Mouse (Mus musculus) kidney, adult 11 months (tissue): ENCODE data around the gene Lhpp.

Experiments used
- DNase-seq: peaks from one replicate; pipeline ENCODE4 v3.0.0; 2022

The Lhpp gene

DNA sequence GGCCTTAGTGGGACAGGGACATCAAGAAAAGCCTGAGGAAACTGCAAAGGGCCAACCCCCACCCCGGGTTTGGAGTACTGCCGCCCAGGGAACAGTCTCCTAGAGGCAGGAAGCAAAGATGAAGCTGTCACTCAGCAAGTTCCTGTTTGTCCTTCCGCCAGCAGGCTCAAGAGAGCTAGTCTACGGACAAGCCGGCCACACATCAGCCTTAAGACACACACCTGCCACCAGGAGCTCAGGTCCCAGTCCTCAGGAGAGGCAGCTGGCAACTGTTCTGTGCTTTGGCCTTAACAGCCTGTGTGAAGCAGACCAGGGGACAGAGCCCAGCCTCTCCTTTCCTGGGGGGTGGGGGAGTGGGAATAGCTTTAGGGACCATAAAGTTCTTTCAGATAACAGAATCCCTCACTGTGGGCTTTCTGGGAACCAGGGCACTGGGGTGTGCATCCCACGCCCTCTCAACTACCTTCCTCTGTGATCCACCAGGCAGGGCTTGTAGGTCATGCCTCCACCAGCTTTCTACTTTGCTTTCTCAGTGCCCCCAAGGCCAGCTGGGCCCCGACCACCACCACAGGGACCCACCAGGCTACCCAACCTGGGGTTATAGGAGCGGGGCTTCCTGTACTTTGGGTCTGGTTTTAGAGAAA is 103.2 kb downstream of the Lhpp start:
- peak; percentile 64 for DNase-seq

- peak; percentile 75 for DNase-seq
These were observed 103.9 kb downstream of the Lhpp start for GRCm38 (mm10) chr7:132714236-132714923.

- no peak for DNase-seq
These were observed 104.8 kb downstream of the Lhpp start for GRCm38 (mm10) chr7:132715259-132715658.

DNA sequence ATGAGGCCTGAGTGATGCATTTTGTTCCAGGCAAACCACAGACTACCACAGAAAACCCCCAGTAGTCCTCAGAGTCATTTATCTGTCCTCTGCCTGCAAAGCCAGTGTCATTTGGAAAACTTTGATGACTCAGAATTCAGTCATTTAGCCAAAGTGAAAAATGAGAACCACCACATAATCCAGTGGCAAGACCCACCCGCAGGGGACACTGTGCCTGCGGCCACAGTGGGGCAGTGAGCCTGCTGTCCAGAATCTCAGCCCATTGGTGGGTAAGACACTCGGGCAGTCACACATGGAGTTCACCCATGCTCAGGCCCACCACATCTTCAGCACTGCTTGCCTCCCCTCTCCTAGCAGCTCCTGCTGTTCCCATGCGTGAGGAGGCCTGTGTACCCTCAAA is 109.1 kb downstream of the Lhpp start:
- DNase-seq = no peak

DNA sequence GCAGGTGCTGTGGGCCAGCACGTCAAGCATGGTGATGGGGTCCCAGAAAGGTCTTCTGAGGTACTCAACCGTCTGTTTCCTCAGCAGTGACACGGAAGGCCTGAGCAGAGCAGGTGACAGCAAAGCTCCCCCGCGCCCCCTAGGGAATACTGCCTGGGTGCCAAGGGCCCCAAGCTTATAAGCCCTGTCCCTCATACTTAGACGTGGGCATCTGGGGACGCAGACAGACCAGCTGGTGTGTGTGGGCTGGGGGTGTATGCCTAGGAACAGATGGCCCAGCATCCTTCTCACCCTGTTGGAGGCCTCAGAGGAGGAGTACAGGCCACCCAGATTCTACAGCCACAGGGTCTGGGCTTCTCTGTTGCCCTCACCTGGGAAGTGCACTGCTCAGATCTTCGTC is 110.1 kb downstream of the Lhpp start:
- no peak for DNase-seq

DNA sequence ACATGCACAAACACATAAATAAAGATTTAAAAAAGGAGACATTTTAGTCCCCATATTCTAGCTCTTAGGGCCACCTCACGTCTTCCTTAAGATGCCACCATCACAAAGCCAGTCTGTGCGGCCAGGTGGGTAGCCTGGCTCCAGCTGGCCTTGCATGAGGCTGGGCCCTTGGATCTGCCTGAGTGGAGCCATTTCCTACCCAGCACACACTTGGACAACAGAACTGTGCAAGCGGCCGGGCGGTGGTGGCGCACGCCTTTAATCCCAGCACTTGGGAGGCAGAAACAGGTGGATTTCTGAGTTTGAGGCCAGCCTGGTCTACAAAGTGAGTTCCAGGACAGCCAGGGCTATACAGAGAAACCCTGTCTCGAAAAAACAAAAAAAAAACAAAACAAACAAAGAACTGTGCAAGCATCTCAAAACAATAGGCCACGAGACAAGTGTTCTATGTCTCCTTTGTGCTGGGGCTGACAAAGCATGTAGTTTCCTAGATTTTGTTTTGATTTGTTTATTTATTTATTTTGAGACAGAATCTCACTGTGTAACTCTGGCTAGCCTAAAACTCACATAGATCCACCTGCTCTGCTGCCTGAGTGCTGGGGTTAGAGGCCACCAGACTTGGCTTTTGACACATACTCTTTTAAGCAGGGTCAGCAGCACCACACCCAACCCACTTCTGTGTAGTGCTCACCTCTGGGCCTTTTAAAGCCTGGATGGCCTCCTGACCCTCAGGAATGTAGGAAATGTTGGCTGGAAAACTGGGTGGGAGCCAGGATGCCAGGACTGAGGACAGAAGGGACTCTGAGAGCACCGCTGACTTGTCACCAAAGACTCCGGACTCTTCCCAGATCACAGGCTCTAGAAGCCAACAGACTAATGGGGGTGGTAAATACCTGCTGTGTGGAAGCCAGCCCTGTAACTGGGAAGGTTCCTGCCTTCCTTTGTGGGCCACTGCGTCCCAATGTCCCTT is 112.2 kb downstream of the Lhpp start:
- DNase-seq = peak; percentile 81

- peak; percentile 98 for DNase-seq
These were observed 113.5 kb downstream of the Lhpp start for GRCm38 (mm10) chr7:132723906-132724305.

DNA sequence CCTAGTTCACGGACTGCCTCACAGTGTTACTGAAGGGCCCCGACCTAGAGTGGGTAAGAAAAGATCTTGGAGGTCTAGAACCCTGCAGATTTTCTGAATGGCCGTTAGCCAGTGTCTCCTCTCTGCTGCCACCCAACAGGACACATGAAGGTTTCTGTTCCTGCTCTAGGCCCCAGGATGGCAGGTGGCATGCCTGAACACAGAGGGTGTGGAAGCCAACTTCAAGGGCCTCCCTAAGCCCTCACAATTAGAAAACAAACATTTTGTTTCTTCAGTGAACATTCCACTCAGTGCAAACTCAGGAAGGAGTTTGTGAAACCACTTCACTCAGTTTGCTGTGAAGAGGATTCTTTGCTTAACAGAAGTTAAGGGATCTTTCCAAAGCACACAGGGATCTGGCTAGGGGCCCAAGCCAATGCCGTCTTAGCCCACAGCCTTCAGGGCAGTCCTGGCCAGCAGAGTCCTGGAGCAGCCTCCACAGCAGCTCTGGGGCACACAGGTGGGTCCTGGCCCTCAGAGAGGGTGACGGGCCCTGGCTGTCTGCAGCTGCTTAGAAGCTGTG is 114.1 kb downstream of the Lhpp start:
- peak; percentile 52 for DNase-seq

DNA sequence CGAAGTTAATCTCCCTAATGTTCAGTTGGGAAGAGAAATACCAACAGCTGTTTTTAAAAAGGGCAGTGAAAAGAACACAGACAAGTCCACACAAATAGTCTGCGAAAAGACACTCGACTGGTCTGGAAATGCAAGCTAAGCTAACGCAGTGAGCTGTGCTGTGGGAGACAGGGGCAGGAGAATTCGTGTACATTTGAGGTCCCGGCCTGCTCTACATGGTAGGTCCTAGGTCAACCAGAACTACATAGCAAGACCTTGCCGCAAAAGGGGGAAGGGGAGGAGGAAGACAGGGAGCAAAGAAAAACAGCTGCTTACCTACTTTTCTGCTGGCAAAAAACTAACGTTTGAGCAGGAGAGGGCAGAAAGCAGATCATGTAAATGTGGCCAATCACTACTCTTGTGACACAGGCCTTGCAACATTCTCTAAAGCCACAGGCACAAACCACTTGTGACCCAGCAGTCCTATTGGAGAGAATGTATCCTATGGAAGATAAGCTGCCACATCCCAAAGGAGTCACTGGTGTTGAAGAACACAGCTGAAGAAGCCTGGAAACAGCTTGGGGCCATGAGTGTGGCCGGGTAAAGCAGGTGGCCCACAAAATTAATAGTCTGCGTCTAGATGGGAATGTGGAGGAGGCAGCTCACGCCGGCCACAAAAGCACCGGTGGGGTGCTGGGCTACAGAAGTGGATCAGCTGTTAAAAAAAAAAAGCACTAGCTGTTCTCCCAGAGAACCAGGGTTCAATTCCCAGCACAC is 115.8 kb downstream of the Lhpp start:
- no peak for DNase-seq

DNA sequence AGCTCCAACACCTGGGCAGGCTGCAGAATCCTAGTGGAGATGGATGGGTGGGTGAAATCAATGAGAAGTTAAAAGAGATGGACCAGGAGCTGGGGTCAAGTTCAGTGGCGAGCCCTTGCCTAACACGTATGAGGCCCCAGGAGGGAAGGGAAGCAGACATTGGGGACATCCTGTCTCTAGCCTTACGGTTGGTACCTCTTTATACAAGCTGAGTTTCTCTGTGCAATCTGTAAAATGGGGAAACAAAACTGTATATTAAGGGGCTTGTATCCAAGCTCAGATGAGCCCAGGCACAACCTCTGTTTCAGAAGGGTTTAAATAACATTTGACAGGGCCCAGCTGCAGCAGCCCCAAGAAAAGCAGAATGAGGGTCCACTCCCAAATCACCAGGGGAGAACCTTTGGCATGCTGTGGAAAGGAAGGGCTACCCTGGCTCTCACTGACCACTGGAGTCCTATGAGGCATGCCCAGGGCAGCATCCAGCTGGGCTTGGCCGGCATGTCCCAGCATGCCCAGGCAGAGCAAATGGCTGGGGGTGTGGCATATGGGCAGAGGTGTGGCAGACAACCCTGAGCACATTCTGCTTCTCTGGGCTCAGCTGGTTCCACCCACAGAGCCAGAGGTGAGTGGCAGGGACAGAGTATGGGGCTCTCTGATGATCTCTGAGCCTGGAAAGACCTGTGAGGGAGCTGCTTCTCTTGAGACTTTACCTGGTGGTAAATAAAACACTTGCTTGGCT is 118.8 kb downstream of the Lhpp start:
- DNase-seq = peak; percentile 76

DNA sequence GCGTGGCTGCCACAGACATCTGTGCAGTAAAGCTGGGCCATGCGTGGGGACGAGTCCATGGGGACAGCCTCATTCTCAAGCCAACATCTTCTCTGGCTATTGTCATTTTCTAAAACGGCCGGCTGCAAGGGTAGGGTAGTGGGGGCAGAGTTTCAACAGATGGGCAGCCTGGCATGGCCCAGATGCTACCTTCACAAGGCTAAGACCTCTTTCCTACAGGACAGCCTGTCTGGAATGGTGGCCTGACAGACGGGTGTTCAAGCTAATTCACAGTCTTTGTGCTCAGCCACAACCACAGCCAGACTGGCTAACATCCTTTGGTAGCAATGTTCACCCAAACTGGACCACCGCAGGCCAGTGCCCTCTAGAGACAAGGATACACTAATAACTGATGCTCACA is 120.1 kb downstream of the Lhpp start:
- DNase-seq = no peak

- DNase-seq = no peak
These were observed 121.1 kb downstream of the Lhpp start for GRCm38 (mm10) chr7:132731558-132731957.

GRCm38 (mm10) chr7:132732136-132732789 is 121.8 kb downstream of the Lhpp start:
- DNase-seq = peak; percentile 55

- peak; percentile 64 for DNase-seq
These were observed 123.1 kb downstream of the Lhpp start for GRCm38 (mm10) chr7:132733521-132733920.

DNA sequence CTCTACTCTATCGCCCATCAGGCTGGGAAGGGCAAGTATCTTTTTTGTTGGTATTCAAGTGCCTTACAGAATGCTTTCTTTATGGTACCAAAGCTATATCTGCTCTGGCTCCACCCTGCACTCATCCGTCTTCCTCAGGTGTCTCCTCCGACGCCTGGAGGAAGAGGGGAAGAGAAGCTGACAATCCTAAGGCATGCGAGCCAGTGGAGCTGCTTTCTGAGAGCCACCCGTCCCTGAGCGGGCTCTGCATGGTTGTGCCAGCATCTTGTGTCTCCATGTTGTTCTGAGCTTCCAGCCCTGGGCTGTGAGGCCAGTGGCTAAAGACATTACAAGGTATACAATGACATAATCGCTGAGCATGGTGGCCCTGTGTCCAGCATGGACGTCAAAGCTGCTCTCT is 123.8 kb downstream of the Lhpp start:
- DNase-seq = no peak

DNA sequence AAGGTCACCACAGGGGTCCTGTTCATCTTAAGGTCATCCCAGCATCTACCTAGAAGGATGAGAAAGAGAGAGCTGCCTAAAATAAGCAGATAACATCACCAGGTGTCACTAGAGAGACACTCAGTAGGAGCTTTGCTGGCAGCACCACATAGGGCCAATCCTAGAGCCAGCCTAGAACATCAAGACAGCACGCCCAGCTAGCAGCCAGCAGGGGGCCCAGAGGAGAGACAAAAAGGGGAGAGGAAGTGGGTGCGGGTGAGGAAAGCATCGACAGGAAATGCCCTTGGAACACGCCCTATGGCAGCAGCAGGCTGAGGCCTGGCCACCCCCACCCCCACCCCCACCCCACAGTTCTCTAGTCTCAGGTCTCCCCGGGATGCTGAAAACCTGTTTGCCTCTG is 124.7 kb downstream of the Lhpp start:
- peak; percentile 58 for DNase-seq

DNA sequence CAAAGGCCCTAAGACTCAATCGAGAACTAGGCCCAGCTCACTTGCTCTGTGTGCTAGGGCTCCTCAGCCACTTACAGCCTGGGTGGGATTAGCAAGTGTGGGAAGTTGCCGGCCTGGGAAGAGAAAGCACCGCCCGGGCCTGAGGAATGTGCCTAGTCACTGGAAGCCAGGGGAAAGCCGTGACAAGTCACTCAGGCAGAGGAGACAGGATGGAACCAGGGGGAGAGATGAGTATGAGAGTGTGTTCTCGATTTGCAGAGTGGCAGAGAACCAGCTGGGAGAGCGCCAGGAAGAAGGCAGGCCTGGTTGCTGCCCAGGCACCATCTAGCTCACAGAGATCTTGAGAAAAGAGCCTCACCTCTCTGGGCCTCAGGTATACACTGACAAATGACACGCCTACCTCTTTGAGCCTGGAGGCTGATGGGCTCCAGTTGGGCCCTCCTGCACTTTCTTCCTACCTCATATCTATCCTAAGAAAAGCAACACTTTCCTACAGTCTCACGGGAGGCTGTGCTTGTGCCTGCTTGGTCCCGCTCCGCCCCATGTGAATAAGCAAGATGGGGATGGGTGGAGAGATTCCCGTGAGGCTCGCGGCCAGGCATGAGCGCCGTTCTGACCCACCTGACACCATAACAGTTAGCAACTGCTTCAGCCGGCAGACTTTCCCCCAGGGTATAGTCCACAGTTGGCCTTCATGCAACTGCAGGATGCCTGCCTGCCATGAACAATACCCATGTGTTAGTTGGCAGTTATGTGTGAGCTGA is 125.8 kb downstream of the Lhpp start:
- DNase-seq = peak; percentile 77

DNA sequence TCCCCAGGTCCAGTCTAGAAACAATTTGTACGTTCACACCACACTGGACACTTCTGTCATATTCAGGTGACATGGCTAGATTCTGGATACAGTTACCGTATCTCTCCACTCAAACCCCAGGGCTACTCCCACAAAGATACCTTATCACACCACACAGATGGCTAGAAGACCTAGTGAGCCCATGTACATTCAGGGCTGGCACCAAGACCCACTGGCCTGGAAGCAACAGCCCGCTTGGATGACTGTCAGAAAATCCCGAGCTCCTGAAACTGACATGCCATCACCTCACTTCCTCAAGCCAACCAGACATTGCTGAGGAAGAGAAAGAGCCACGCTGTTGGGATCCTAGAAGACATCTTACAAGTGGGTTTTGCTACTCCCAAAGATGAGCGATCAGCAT is 128.4 kb downstream of the Lhpp start:
- no peak for DNase-seq

DNA sequence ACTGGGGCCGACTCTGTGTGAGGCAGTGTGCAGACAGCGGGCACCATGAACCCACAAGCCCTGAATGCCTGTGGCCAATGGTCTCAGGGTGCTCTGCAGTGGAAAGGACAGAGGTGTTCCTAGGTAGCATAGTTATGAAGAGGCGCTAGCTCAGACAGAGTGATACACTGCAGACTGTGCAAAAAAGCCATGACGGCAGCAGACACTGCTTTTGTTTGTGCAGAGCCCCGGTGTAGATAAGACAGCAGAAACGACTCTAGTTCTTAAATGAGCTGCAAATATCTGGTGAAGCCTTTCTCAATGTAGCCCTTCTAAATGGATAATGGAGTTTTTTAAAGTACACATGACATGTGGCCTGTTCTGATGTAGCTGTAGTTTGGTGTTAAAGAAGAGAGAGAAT is 129.4 kb downstream of the Lhpp start:
- DNase-seq = no peak

DNA sequence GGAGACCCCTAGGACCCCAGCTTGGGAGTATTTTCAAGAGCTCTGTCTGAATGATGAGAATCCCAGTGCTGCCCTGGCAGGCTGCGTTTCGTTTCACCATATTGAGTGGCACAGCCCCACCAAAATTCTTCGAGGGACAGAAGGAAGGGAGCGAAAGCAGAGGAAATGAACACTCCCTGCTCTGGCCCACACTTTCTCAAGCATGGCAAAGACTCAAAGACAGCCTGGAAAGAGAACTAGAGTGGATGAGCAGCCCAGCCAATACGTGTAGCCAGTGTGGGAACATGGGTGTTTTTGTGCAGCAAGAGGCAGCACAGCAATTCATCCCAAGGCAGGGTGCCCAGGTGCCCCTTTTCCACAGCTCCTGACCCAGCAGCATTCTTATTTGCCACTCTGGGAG is 132.5 kb downstream of the Lhpp start:
- no peak for DNase-seq
